Mouse (Mus musculus) bone marrow macrophage, adult 2 months (primary cell): ENCODE data around the gene Samd13.

ENCODE experiments used
- CTCF ChIP-seq: IDR thresholded peaks from 2 replicates; pipeline ENCODE4 v1.5.1; 2012; ENCODE audit warnings: low read depth, mild to moderate bottlenecking, low read length, moderate library complexity
- POLR2A ChIP-seq: IDR thresholded peaks from 2 replicates; pipeline ENCODE4 v1.6.1; 2012; ENCODE audit warnings: mild to moderate bottlenecking, low read depth, low read length, borderline replicate concordance

DNA sequence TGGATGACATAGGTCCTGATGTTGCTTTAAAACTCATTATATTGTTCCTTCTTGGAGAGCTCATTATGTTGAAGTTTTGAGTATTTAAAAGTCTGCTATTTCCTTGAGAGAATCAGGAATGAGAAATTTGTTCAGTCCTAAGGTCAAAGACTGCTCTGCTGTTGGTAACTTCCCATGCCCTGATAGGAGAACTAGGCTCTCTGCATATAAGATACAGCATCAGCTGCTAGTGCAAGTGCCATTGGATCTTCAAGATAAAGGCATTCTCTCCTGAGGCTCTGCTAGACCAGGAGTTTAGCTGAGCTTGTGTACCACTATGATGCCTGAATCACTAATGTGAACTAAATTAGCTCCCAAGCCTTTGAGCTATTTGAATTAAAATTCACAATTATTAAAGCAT, 67.4 kb downstream of the Samd13 start:
- no peak for TF ChIP-seq CTCF
- TF ChIP-seq POLR2A, result no peak
